Mouse (Mus musculus) intestine, embryonic 16.5 days (tissue): ENCODE measurements around the gene Sox13. TPM values are rescaled to one million over a fixed set of nuclear protein-coding genes. Genes with fewer than 3 reads are reported as not detected.

Source experiments
- ATAC-seq: fragments of 200-750 bp; cut with Nextera tagmentation; 2 replicates; pipeline ENCODE4 v1.8.0; 2017; ENCODE audit warnings: moderate TSS enrichment, moderate library complexity
- H3K27ac ChIP-seq: fragments of 300-500 bp; sonication (generic); 2 replicates; pipeline ENCODE4 v1.5.1; 2014; ENCODE audit warnings: mild to moderate bottlenecking, low read length
- H3K27me3 ChIP-seq: fragments of 300-500 bp; sonication (generic); replicated peaks from 2 replicates; pipeline ENCODE4 v1.6.1; 2014; ENCODE audit warnings: low read length, control low read depth, mixed read lengths; ENCODE audit not compliant: control insufficient read depth, insufficient read depth
- H3K36me3 ChIP-seq: fragments of 300-500 bp; sonication (generic); 2 replicates; pipeline ENCODE4 v1.6.1; 2014; ENCODE audit warnings: low read length, control low read depth; ENCODE audit not compliant: control insufficient read depth, insufficient read depth
- H3K4me1 ChIP-seq: fragments of 300-500 bp; sonication (generic); 2 replicates; pipeline ENCODE4 v1.6.1; 2014; ENCODE audit warnings: low read length, control low read depth, mixed read lengths; ENCODE audit not compliant: control insufficient read depth, insufficient read depth
- H3K4me2 ChIP-seq: fragments of 300-500 bp; sonication (generic); 2 replicates; pipeline ENCODE4 v1.6.1; 2014; ENCODE audit warnings: low read depth, low read length, control low read depth
- H3K4me3 ChIP-seq: fragments of 300-500 bp; sonication (generic); 2 replicates; pipeline ENCODE4 v1.5.1; 2014; ENCODE audit warnings: mild to moderate bottlenecking, low read length
- H3K9ac ChIP-seq: fragments of 300-500 bp; sonication (generic); 2 replicates; pipeline ENCODE4 v1.6.1; 2014; ENCODE audit warnings: low read depth, low read length
- H3K9me3 ChIP-seq: fragments of 300-500 bp; sonication (generic); 2 replicates; pipeline ENCODE4 v1.6.1; 2016; ENCODE audit warnings: low read length, control low read depth; ENCODE audit not compliant: control insufficient read depth
- WGBS: fragments of 180-500 bp; shearing (Covaris S2); extraction: QIAGEN DNeasy Blood & Tissue Kit; methylation state at CpG from one replicate; pipeline ENCODE4 v1.1.7; 2014; 5-methylcytosine and 5-hydroxymethylcytosine counted together
- polyA plus RNA-seq: library from polyadenylated mRNA; unstranded; fragments of >200 nt; fragmentation: Nextera tagmentation; extraction: Ambion mirVana; gene quantifications from 2 replicates; pipeline ENCODE4 v1.2.1, GENCODE M21; 2015

The Sox13 gene
- polyA plus RNA-seq, 1 experiment from 2014 or later = 5.5 TPM

GRCm38 (mm10) chr1:133366951-133367605, 57.1 kb downstream of the Sox13 start:
- H3K36me3 ChIP-seq = no peaks in the 10 kb centered on the region
- H3K9ac ChIP-seq = no peak overlapping the region
- H3K4me3 ChIP-seq = no peak overlapping the region
- no peaks in the 10 kb centered on the region for H3K9me3 ChIP-seq
- H3K27ac ChIP-seq = no peak overlapping the region
- ATAC-seq = no peak
- peaks cover 5% of the 10 kb centered on the region for H3K27me3 ChIP-seq
- no peak overlapping the region for H3K4me2 ChIP-seq
- peaks cover 33% of the 10 kb centered on the region for H3K4me1 ChIP-seq
- 52% methylated on average over 10 of the region's 10 CpGs for WGBS

DNA sequence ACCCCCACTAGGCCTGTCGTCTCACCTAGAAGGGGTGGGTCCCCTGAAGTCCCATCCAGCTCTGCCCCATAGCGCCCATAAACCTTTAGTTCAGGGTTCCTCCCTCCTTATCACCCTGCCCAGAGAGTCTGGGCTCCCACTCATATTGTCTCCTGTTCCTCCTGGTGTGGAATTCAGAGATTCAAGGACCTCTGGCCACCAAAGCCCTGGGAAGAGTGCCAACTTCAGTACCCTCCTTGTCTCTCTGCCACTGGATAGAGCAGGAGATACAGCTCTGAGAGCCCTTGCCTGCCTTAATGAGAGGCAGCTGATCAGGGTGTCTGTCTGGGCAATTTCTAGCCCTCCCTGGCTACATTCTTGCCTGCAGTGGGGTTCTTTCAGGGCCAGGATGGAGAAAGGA, 59.3 kb downstream of the Sox13 start:
- no peak overlapping the region for H3K4me2 ChIP-seq
- peaks cover 5% of the 10 kb centered on the region for H3K27me3 ChIP-seq
- H3K4me3 ChIP-seq = no peak overlapping the region
- peaks cover 32% of the 10 kb centered on the region for H3K4me1 ChIP-seq
- H3K27ac ChIP-seq = no peak overlapping the region
- ATAC-seq = no peak
- 56% methylated on average over 2 of the region's 2 CpGs for WGBS
- no peaks in the 10 kb centered on the region for H3K36me3 ChIP-seq
- no peak overlapping the region for H3K9ac ChIP-seq
- no peaks in the 10 kb centered on the region for H3K9me3 ChIP-seq

GRCm38 (mm10) chr1:133364022-133364630, 60.1 kb downstream of the Sox13 start:
- peak overlapping the region; percentile 65 for H3K4me3 ChIP-seq
- H3K4me1 ChIP-seq = peaks cover 32% of the 10 kb centered on the region
- no peak overlapping the region for H3K27ac ChIP-seq
- peak overlapping the region; percentile 92 for H3K4me2 ChIP-seq
- WGBS = 4% methylated on average over 27 of the region's 27 CpGs
- peaks cover 5% of the 10 kb centered on the region for H3K27me3 ChIP-seq
- no peaks in the 10 kb centered on the region for H3K9me3 ChIP-seq
- peak overlapping the region; percentile 72 for H3K9ac ChIP-seq
- peak; percentile 18; the same call in 1 of the 2 replicates for ATAC-seq
- H3K36me3 ChIP-seq = no peaks in the 10 kb centered on the region

GRCm38 (mm10) chr1:133363276-133364021, 60.7 kb downstream of the Sox13 start, which contains the start of gene Etnk2:
Etnk2 (plus strand) TSS chr1:133363572.
- Histone ChIP-seq H3K27ac (no peak within 1 kb of the TSS; the same call in 1 of the 2 replicates), H3K9me3 (no peaks in the 10 kb centered on the region)
- under 1% methylated on average over 52 of the region's 52 CpGs for WGBS

GRCm38 (mm10) chr1:133362103-133362502, 62.1 kb downstream of the Sox13 start:
- Histone ChIP-seq H3K4me3 (no peak overlapping the region), H3K27me3 (peaks cover 5% of the 10 kb centered on the region), H3K36me3 (no peaks in the 10 kb centered on the region), H3K4me2 (no peak overlapping the region), H3K9ac (no peak overlapping the region), H3K4me1 (peaks cover 17% of the 10 kb centered on the region), H3K27ac (no peak overlapping the region), H3K9me3 (no peaks in the 10 kb centered on the region)
- no peak for ATAC-seq
- 84% methylated on average over 5 of the region's 5 CpGs for WGBS

More at GRCm38 (mm10) chr1:133363276-133364021, 60.7 kb downstream of the Sox13 start, which contains the start of gene Etnk2:
- H3K4me3 ChIP-seq = peak within 1 kb of the TSS; percentile 65
- H3K9ac ChIP-seq = peak within 1 kb of the TSS; percentile 72
- H3K36me3 ChIP-seq = no peaks in the 10 kb centered on the region
- H3K4me1 ChIP-seq = peaks cover 29% of the 10 kb centered on the region
- peaks cover 5% of the 10 kb centered on the region for H3K27me3 ChIP-seq
- peak within 1 kb of the TSS; percentile 92 for H3K4me2 ChIP-seq
- peak; percentile 85 for ATAC-seq

DNA sequence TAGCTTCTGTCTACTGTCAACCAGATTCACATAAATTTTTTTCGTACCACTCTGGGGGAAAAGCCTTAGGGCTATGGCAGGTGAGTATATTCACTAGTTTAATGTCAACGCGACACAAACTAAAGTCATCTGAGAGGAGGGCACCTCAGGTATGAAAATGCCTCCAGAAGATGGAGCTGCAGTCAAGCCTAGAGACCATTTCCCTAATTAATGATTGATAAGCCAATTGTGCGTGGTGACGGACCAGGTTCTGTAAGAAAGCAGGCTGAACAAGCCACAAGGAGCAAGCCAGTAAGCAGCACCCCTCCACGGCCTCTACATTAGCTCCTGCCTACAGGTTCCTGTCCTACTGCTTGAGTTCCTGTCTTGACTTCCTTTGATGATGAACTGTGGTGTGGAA, 63.2 kb downstream of the Sox13 start:
- Histone ChIP-seq H3K27me3 (peaks cover 5% of the 10 kb centered on the region), H3K36me3 (no peaks in the 10 kb centered on the region), H3K4me3 (no peak overlapping the region), H3K4me2 (no peak overlapping the region), H3K9me3 (no peaks in the 10 kb centered on the region), H3K27ac (no peak overlapping the region), H3K4me1 (peaks cover 14% of the 10 kb centered on the region), H3K9ac (no peak overlapping the region)
- ATAC-seq = no peak
- WGBS = 92% methylated on average over 6 of the region's 6 CpGs

GRCm38 (mm10) chr1:133356330-133356729, 67.8 kb downstream of the Sox13 start:
- H3K4me1 ChIP-seq = no peaks in the 10 kb centered on the region
- H3K9ac ChIP-seq = no peak overlapping the region
- ATAC-seq = no peak
- no peak overlapping the region for H3K4me3 ChIP-seq
- no peak overlapping the region for H3K4me2 ChIP-seq
- H3K9me3 ChIP-seq = no peaks in the 10 kb centered on the region
- no peaks in the 10 kb centered on the region for H3K36me3 ChIP-seq
- H3K27me3 ChIP-seq = no peaks in the 10 kb centered on the region
- WGBS = 62% methylated on average over 8 of the region's 8 CpGs
- no peak overlapping the region for H3K27ac ChIP-seq

- Histone ChIP-seq H3K4me2 (no peak overlapping the region), H3K27me3 (no peaks in the 10 kb centered on the region), H3K9ac (no peak overlapping the region), H3K36me3 (no peaks in the 10 kb centered on the region), H3K4me3 (no peak overlapping the region), H3K4me1 (no peaks in the 10 kb centered on the region), H3K9me3 (no peaks in the 10 kb centered on the region), H3K27ac (no peak overlapping the region)
- ATAC-seq = no peak
- 56% methylated on average over 15 of the region's 15 CpGs for WGBS
These were observed 68.3 kb downstream of the Sox13 start for GRCm38 (mm10) chr1:133355912-133356311.

DNA sequence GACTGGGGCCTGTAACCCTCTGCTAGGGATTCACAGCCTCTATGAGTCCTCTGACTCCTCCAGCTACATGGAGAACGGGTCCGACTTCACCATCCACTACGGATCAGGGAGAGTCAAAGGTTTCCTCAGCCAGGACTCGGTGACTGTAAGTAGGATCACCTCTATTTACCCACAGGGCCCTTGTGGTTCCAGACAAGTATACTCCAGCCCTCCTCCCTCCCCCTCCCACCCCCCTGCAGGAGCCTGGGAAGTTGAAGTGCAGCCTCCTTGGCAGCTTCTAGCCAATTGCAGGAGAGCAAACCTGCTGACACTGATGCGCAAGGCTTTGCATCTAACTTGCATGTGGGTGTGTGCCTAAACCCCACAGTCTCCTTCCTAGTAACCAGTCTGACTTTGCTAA, 68.7 kb downstream of the Sox13 start:
- no peak overlapping the region for H3K9ac ChIP-seq
- no peak overlapping the region for H3K4me3 ChIP-seq
- ATAC-seq = no peak
- H3K4me1 ChIP-seq = no peaks in the 10 kb centered on the region
- WGBS = 48% methylated on average over 5 of the region's 5 CpGs
- no peak overlapping the region for H3K4me2 ChIP-seq
- no peaks in the 10 kb centered on the region for H3K36me3 ChIP-seq
- H3K27me3 ChIP-seq = no peaks in the 10 kb centered on the region
- no peak overlapping the region for H3K27ac ChIP-seq
- H3K9me3 ChIP-seq = no peaks in the 10 kb centered on the region
